Mouse (Mus musculus): ENCODE measurements around the gene Dnajc12.

DNA sequence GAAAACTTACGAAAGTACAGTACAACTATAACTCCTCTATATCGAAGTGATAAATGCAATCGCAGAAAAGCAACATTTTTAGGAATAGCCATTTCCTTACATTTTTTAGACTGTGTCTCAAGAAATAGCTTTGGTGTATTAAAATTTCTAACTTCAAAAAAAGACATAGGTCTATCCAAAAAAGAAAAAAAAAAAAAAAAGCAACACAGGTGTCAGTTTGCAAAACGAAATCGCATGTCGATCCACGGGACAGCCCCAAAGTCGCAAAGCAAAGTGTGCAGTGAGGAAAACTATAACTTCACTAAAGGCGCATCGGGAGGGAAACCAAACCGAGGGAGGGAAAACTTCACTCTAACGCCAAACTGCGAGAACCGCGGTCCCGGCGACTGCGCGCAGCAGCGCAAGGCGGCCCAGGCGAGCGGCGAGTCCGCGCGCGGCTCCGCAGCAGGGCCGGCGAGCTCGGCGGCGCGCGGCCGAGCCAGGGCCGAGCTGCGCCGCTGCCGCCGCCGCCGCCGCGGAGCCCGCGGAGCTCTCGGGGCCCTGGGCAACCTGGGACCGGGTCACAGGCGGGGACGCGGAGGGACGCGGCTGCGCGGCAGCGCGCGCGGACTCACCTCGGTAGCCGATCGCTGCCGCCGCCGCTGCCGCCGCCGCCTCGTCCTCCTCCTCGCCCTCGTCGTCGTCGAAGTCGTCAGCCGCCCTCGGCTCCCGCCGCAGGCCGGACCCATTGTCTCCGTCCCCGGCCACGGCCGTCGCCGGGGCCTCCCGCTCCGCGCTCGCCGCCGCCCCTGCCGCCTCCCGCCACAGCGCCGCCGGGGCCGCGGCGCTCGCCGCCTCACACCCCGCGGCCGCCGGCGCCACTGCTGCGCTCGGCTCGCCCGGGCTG is 44.0 kb upstream of the Dnajc12 start:
- no peak for TF ChIP-seq HCFC1 (IDR thresholded peaks at IDR 0.05; ENCODE audit: borderline replicate concordance, insufficient read depth, low read length)
- no peak for TF ChIP-seq MAFK (IDR thresholded peaks at IDR 0.05; ENCODE audit: insufficient read depth, low read depth, low read length)
- no peak for TF ChIP-seq ZNF384 (IDR thresholded peaks at IDR 0.05; ENCODE audit: low read depth, low read length)
- TF ChIP-seq ZC3H11A (IDR thresholded peaks at IDR 0.05; ENCODE audit: borderline replicate concordance, low read depth, low read length): no peak

Data from ES-E14 (cell line).